Mouse (Mus musculus): ENCODE results near the gene Frmd8. TPM values are rescaled to one million over a fixed set of nuclear protein-coding genes. Genes with fewer than 3 reads are reported as not detected.

The Frmd8 gene
- total and polyA plus RNA-seq, 3 experiments = 22.8 to 34.4 TPM; not detected in 1

DNA sequence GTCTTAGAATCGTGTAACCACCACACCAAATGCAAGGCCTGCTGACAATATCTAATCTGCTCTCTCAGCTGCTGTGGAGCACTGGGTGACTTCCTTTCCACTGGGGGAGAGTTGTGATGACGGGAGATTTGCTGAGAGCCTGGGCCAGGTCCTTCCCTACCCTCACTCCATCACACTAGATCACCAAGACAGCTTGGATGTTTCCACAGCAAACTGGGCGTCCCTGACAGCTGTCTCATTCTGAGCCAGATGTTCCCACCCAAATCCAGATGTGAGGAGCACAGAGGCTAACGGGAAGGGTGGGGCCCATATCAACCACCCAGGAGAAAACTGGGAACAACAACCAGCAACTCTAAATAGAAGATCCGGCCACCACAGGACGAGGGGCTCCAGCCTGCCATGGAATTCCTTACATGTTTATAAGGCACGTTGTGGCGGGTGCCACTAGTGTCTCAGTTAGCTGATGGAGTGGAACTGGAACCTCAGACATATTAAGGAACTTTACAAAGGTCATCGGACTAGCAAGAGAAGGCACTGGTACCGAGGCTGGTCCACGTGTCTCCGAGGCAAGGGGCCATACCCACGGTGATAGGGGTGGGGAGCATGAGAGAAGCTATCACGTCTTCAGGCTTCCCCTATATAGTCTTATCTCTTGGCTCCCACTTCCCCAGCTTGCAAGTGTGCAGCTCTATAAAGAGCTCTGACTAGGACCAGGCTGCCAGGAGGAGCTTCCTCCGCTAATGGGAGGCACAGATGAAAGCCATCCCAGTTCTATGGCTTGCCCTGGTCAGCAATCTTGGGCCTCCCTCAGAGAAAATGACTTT lies 47.3 kb upstream of the Frmd8 start:
- peak; percentile 89 for DNase-seq (ENCODE audit: low read depth, low spot score)
- H3K4me3 ChIP-seq (ENCODE audit: control insufficient read depth in 1 of 2, insufficient read depth in 1 of 2, low read depth in 2 of 2, low read length in 2 of 2) = peak overlapping the region; percentile 28 to 38
- no peaks in the 10 kb centered on the region for H3K79me2 ChIP-seq (ENCODE audit: control insufficient read depth, insufficient read depth, low read length, poor library complexity)
- H3K27ac ChIP-seq (ENCODE audit: control insufficient read depth, low read depth, low read length) = peak overlapping the region; percentile 90
- peaks cover 0 to 12% of the 10 kb centered on the region in 2 experiments; a peak in 2 of 4 replicates for H3K36me3 ChIP-seq (ENCODE audit: control insufficient read depth in 1 of 2, insufficient read depth in 2 of 2, low read length in 2 of 2)
- H3K4me1 ChIP-seq (ENCODE audit: control insufficient read depth in 1 of 2, insufficient read depth in 2 of 2, low read length in 2 of 2) = peaks cover 12 to 16% of the 10 kb centered on the region in 2 experiments
- H3K9ac ChIP-seq (ENCODE audit: control insufficient read depth, low read depth, low read length, poor library complexity, severe bottlenecking) = peak overlapping the region; percentile 54
- no peaks in the 10 kb centered on the region for H3K9me3 ChIP-seq (replicated peaks; ENCODE audit: insufficient read depth, low read length)
- H3K27me3 ChIP-seq (ENCODE audit: control insufficient read depth in 1 of 2, insufficient read depth in 2 of 2, low read length in 2 of 2) = no peaks in the 10 kb centered on the region
- TF ChIP-seq GATA1 (IDR thresholded peaks at IDR 0.05; ENCODE audit: low read depth, low read length) (peak; percentile 97), TAL1 (IDR thresholded peaks at IDR 0.05; ENCODE audit: low read length) (peak; percentile 92), EP300 (IDR thresholded peaks at IDR 0.05; ENCODE audit: low read depth in 1 of 2, low read length in 2 of 2) (peak; percentile 89), POLR2A (IDR thresholded peaks at IDR 0.05; ENCODE audit: control insufficient read depth in 1 of 2, insufficient read depth in 1 of 2, low read depth in 1 of 2, low read length in 2 of 2, poor library complexity in 1 of 2) (peak; percentile 17 to 53; a peak in 2 of 4 replicates), ZMIZ1 (IDR thresholded peaks at IDR 0.05; ENCODE audit: low read depth, low read length) (no peak; the same call in 1 of the 2 replicates), CTCF (IDR thresholded peaks at IDR 0.05 in 2 of 3, conservative IDR thresholded peaks at IDR 0.05 in 1 of 3; ENCODE audit: control insufficient read depth in 1 of 3, insufficient read depth in 1 of 3, low read depth in 2 of 3, low read length in 3 of 3, poor library complexity in 1 of 3, severe bottlenecking in 1 of 3) (no peak), ELF1 (IDR thresholded peaks at IDR 0.05; ENCODE audit: low read depth, low read length) (peak; percentile 45; the same call in 1 of the 2 replicates), MAFK (IDR thresholded peaks at IDR 0.05; ENCODE audit: borderline replicate concordance, low read depth, low read length) (peak; percentile 39; the same call in 1 of the 2 replicates), RCOR1 (IDR thresholded peaks at IDR 0.05; ENCODE audit: low read depth, low read length) (peak; percentile 81), MAX (IDR thresholded peaks at IDR 0.05; ENCODE audit: low read length) (peak; percentile 96), ZC3H11A (IDR thresholded peaks at IDR 0.05; ENCODE audit: low read depth, low read length) (no peak), E2F4 (IDR thresholded peaks at IDR 0.05; ENCODE audit: borderline replicate concordance, low read depth, low read length) (no peak), CHD1 (IDR thresholded peaks at IDR 0.05; ENCODE audit: low read depth, low read length) (no peak), NELFE (IDR thresholded peaks at IDR 0.05; ENCODE audit: low read depth, low read length) (no peak), BHLHE40 (IDR thresholded peaks at IDR 0.05; ENCODE audit: borderline replicate concordance, low read depth, low read length) (peak; percentile 78), CHD2 (IDR thresholded peaks at IDR 0.05; ENCODE audit: low read length) (peak; percentile 21; the same call in 1 of the 2 replicates), GABPA (IDR thresholded peaks at IDR 0.05; ENCODE audit: low read depth, low read length) (no peak), TBP (IDR thresholded peaks at IDR 0.05; ENCODE audit: low read depth, low read length) (peak; percentile 71), ETS1 (IDR thresholded peaks at IDR 0.05; ENCODE audit: low read depth, low read length) (peak; percentile 98), RAD21 (IDR thresholded peaks at IDR 0.05; ENCODE audit: low read depth, low read length) (no peak), KAT2A (conservative IDR thresholded peaks at IDR 0.05; ENCODE audit: low read depth, low read length) (no peak; the same call in 1 of the 2 replicates), TCF12 (IDR thresholded peaks at IDR 0.05; ENCODE audit: low read depth, low read length) (peak; percentile 96), HCFC1 (IDR thresholded peaks at IDR 0.05; ENCODE audit: low read depth, low read length) (peak; percentile 34; the same call in 1 of the 2 replicates), SMC3 (IDR thresholded peaks at IDR 0.05; ENCODE audit: low read depth, low read length) (0 out of 2 replicates have a peak, but pooled peaks have one; percentile 10), MXI1 (IDR thresholded peaks at IDR 0.05; ENCODE audit: low read depth, low read length) (peak; percentile 97), MYC (IDR thresholded peaks at IDR 0.05; ENCODE audit: low read depth, low read length) (peak; percentile 96), NRF1 (IDR thresholded peaks at IDR 0.05; ENCODE audit: insufficient read depth, low read depth, low read length, poor library complexity, severe bottlenecking) (no peak), ZKSCAN1 (IDR thresholded peaks at IDR 0.05; ENCODE audit: low read depth, low read length) (0 out of 2 replicates have a peak, but pooled peaks have one; percentile 27), MYB (IDR thresholded peaks at IDR 0.05; ENCODE audit: low read depth, low read length) (no peak), POLR2AphosphoS5 (IDR thresholded peaks at IDR 0.05; ENCODE audit: borderline replicate concordance, low read depth, low read length) (no peak), ZNF384 (IDR thresholded peaks at IDR 0.05; ENCODE audit: low read depth, low read length) (0 out of 2 replicates have a peak, but pooled peaks have one; percentile 13), MEF2A (IDR thresholded peaks at IDR 0.05; ENCODE audit: extremely low read depth, insufficient replicate concordance, low read depth, low read length, poor library complexity, severe bottlenecking) (peak; percentile 41; the same call in 1 of the 2 replicates), POLR2AphosphoS2 (IDR thresholded peaks at IDR 0.05; ENCODE audit: low read length) (no peak), JUND (IDR thresholded peaks at IDR 0.05; ENCODE audit: low read depth, low read length) (no peak), MAZ (IDR thresholded peaks at IDR 0.05; ENCODE audit: low read depth, low read length) (peak; percentile 87)
